Mouse (Mus musculus) liver, embryonic 15.5 days (tissue): Measurements from ENCODE around the gene Egfr. TPM values are rescaled to one million over a fixed set of nuclear protein-coding genes. Genes with fewer than 3 reads are reported as not detected.

ENCODE experiments used
- ATAC-seq: fragments of 200-750 bp; cut with Nextera tagmentation; 2 replicates; pipeline ENCODE4 v1.8.0; 2017; ENCODE audit warnings: moderate number of reproducible peaks, mild to moderate bottlenecking, moderate library complexity; ENCODE audit not compliant: insufficient read depth
- H3K27ac ChIP-seq: fragments of 300-500 bp; sonication (generic); replicated peaks from 2 replicates; pipeline ENCODE4 v1.5.1; 2015; ENCODE audit warnings: mild to moderate bottlenecking, inconsistent platforms
- H3K27me3 ChIP-seq: fragments of 300-500 bp; sonication (generic); 2 replicates; pipeline ENCODE4 v1.6.1; 2015; ENCODE audit warnings: mild to moderate bottlenecking, inconsistent platforms
- H3K36me3 ChIP-seq: fragments of 300-500 bp; sonication (generic); replicated peaks from 2 replicates; pipeline ENCODE4 v1.6.1; 2015; ENCODE audit warnings: moderate library complexity, mild to moderate bottlenecking, inconsistent platforms
- H3K4me1 ChIP-seq: fragments of 300-500 bp; sonication (generic); replicated peaks from 2 replicates; pipeline ENCODE4 v1.6.1; 2015; ENCODE audit warnings: inconsistent platforms
- H3K4me2 ChIP-seq: fragments of 300-500 bp; sonication (generic); 2 replicates; pipeline ENCODE4 v1.6.1; 2015; ENCODE audit warnings: moderate library complexity, mild to moderate bottlenecking, inconsistent platforms
- H3K4me3 ChIP-seq: fragments of 300-500 bp; sonication (generic); replicated peaks from 2 replicates; pipeline ENCODE4 v1.5.1; 2015; ENCODE audit warnings: mild to moderate bottlenecking, inconsistent platforms
- H3K9ac ChIP-seq: fragments of 300-500 bp; sonication (generic); 2 replicates; pipeline ENCODE4 v1.6.1; 2015; ENCODE audit warnings: moderate library complexity, mild to moderate bottlenecking, inconsistent platforms
- H3K9me3 ChIP-seq: fragments of 300-500 bp; sonication (generic); replicated peaks from 2 replicates; pipeline ENCODE4 v1.6.1; 2016; ENCODE audit warnings: inconsistent platforms
- WGBS: fragments of 180-500 bp; shearing (Covaris S2); methylation state at CpG from one replicate; pipeline ENCODE4 v1.1.7; 2015; ENCODE audit warnings: mixed read lengths; ENCODE audit not compliant: insufficient replicate concordance; 5-methylcytosine and 5-hydroxymethylcytosine counted together
- polyA plus RNA-seq: library from polyadenylated mRNA; unstranded; fragments of >200 nt; fragmentation: Nextera tagmentation; extraction: Ambion mirVana; gene quantifications from 2 replicates; pipeline ENCODE4 v1.2.1, GENCODE M21; 2015

Egfr gene
- polyA plus RNA-seq, 1 experiment from 2014 or later = 1.1 TPM

GRCm38 (mm10) chr11:16753154-16754040 lies 1.4 kb downstream of the Egfr start:
- no peaks in the 10 kb centered on the region for H3K4me1 ChIP-seq
- no peak overlapping the region for H3K9ac ChIP-seq
- no peaks in the 10 kb centered on the region for H3K9me3 ChIP-seq
- no peak overlapping the region for H3K27ac ChIP-seq
- ATAC-seq = no peak
- no peaks in the 10 kb centered on the region for H3K36me3 ChIP-seq
- peaks cover 44% of the 10 kb centered on the region for H3K27me3 ChIP-seq
- WGBS = 31% methylated on average over 18 of the region's 18 CpGs
- peak overlapping the region; percentile 53 for H3K4me3 ChIP-seq
- peak overlapping the region; percentile 60 for H3K4me2 ChIP-seq

GRCm38 (mm10) chr11:16759930-16760329 lies 7.9 kb downstream of the Egfr start:
- Histone ChIP-seq H3K36me3 (no peaks in the 10 kb centered on the region), H3K4me3 (no peak overlapping the region), H3K27ac (no peak overlapping the region), H3K4me2 (no peak overlapping the region), H3K9ac (no peak overlapping the region), H3K4me1 (no peaks in the 10 kb centered on the region), H3K9me3 (no peaks in the 10 kb centered on the region), H3K27me3 (peaks cover 3% of the 10 kb centered on the region; the same call in 1 of the 2 replicates)
- WGBS = 62% methylated on average over 6 of the region's 6 CpGs
- ATAC-seq = no peak

GRCm38 (mm10) chr11:16761184-16761583 lies 9.2 kb downstream of the Egfr start:
- no peaks in the 10 kb centered on the region for H3K36me3 ChIP-seq
- H3K9me3 ChIP-seq = no peaks in the 10 kb centered on the region
- no peak overlapping the region for H3K4me2 ChIP-seq
- no peaks in the 10 kb centered on the region for H3K4me1 ChIP-seq
- no peak overlapping the region for H3K4me3 ChIP-seq
- no peaks in the 10 kb centered on the region for H3K27me3 ChIP-seq
- no peak overlapping the region for H3K27ac ChIP-seq
- ATAC-seq = no peak
- WGBS = 61% methylated on average over 2 of the region's 2 CpGs
- no peak overlapping the region for H3K9ac ChIP-seq

- no peak for ATAC-seq
- Histone ChIP-seq H3K4me1 (no peaks in the 10 kb centered on the region), H3K4me2 (no peak overlapping the region), H3K36me3 (no peaks in the 10 kb centered on the region), H3K27ac (no peak overlapping the region), H3K27me3 (no peaks in the 10 kb centered on the region), H3K9ac (no peak overlapping the region), H3K9me3 (no peaks in the 10 kb centered on the region), H3K4me3 (no peak overlapping the region)
- 59% methylated on average over 9 of the region's 9 CpGs for WGBS
Measured at GRCm38 (mm10) chr11:16766038-16766815, 14.2 kb downstream of the Egfr start.

GRCm38 (mm10) chr11:16767984-16768383 lies 16.0 kb downstream of the Egfr start:
- Histone ChIP-seq H3K27me3 (no peaks in the 10 kb centered on the region), H3K4me2 (no peak overlapping the region), H3K4me1 (no peaks in the 10 kb centered on the region), H3K36me3 (no peaks in the 10 kb centered on the region), H3K27ac (no peak overlapping the region), H3K9ac (no peak overlapping the region), H3K9me3 (no peaks in the 10 kb centered on the region), H3K4me3 (no peak overlapping the region)
- no peak for ATAC-seq
- WGBS = 43% methylated on average over 2 of the region's 2 CpGs

DNA sequence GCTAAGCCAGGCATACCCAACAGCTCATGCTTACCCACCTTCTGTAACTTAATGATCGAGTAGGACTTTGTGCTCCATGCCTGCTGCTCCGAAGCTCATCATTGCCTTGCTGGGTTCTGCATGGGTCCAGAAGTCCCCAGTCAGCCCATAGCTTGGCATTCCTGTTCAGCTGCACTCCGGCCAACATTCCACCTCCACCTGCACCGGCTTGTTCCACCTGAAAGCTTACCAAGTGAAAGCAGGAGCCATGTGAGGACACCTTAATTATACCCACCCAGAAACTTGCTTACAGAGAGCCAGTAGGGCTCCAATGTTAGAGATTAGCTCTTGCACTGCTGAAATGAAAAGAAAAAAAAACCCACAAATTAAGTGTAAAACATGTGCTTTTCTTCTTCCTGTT lies 17.3 kb downstream of the Egfr start:
- H3K27me3 ChIP-seq = no peaks in the 10 kb centered on the region
- H3K4me3 ChIP-seq = no peak overlapping the region
- ATAC-seq = no peak
- H3K9me3 ChIP-seq = no peaks in the 10 kb centered on the region
- H3K4me2 ChIP-seq = no peak overlapping the region
- no peaks in the 10 kb centered on the region for H3K36me3 ChIP-seq
- H3K27ac ChIP-seq = no peak overlapping the region
- no peaks in the 10 kb centered on the region for H3K4me1 ChIP-seq
- no peak overlapping the region for H3K9ac ChIP-seq
- WGBS = 55% methylated on average over 4 of the region's 4 CpGs

- Histone ChIP-seq H3K27me3 (no peaks in the 10 kb centered on the region), H3K36me3 (no peaks in the 10 kb centered on the region), H3K4me1 (no peaks in the 10 kb centered on the region), H3K4me2 (no peak overlapping the region), H3K9me3 (no peaks in the 10 kb centered on the region), H3K4me3 (no peak overlapping the region), H3K9ac (no peak overlapping the region), H3K27ac (no peak overlapping the region)
- no peak for ATAC-seq
- 48% methylated on average over 3 of the region's 3 CpGs for WGBS
Measured at GRCm38 (mm10) chr11:16769709-16770303, 17.8 kb downstream of the Egfr start.

- Histone ChIP-seq H3K4me3 (no peak overlapping the region), H3K4me2 (no peak overlapping the region), H3K36me3 (no peaks in the 10 kb centered on the region), H3K4me1 (no peaks in the 10 kb centered on the region), H3K27ac (no peak overlapping the region), H3K27me3 (no peaks in the 10 kb centered on the region), H3K9ac (no peak overlapping the region), H3K9me3 (no peaks in the 10 kb centered on the region)
- 68% methylated on average over 4 of the region's 4 CpGs for WGBS
- ATAC-seq = no peak
Measured at GRCm38 (mm10) chr11:16770966-16771365, 19.0 kb downstream of the Egfr start.

DNA sequence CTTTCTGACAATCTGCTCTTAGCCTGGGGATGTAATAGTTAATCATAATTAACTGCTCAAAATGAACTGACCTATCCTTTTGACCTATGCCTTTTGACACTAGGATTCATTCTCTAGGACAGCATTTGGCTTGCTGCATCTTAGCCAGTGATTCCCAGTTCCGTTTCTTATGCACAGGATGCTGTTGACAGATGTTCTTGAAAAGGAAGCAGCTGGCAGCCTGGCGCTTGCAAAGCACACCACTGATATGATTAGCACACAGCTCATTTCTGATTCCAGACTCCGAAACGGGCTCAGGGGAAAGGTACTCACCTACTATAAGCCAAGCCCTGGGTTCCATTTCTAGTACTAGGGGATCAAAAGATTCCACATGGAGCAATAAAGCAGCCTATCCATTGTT lies 20.7 kb downstream of the Egfr start:
- 10% methylated on average over 4 of the region's 4 CpGs for WGBS
- no peak overlapping the region for H3K4me2 ChIP-seq
- no peaks in the 10 kb centered on the region for H3K27me3 ChIP-seq
- no peaks in the 10 kb centered on the region for H3K9me3 ChIP-seq
- no peaks in the 10 kb centered on the region for H3K4me1 ChIP-seq
- ATAC-seq = no peak
- H3K27ac ChIP-seq = no peak overlapping the region
- H3K36me3 ChIP-seq = no peaks in the 10 kb centered on the region
- no peak overlapping the region for H3K4me3 ChIP-seq
- H3K9ac ChIP-seq = no peak overlapping the region

DNA sequence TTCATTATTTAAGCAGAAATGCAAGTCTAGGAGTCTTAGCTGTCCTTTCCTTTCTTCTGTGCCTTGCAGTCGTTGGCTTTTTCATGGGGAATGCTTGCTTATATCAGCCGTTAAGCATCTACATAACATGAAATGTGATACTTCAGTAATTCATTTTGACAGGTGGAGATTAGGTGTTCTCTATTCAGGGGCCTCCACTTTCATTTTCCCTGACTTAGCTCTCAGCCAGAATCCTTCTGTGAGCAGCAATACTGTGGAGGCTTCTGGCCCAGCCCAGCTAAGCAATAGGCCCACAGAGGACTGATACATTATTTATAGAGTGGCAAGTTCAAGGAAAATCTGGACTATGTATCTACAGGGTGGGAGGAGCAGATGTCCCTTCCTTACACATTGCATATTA lies 25.0 kb downstream of the Egfr start:
- Histone ChIP-seq H3K4me3 (no peak overlapping the region), H3K9me3 (no peaks in the 10 kb centered on the region), H3K4me1 (no peaks in the 10 kb centered on the region), H3K27me3 (no peaks in the 10 kb centered on the region), H3K36me3 (no peaks in the 10 kb centered on the region), H3K9ac (no peak overlapping the region), H3K4me2 (no peak overlapping the region), H3K27ac (no peak overlapping the region)
- 45% methylated on average over 2 of the region's 2 CpGs for WGBS
- no peak for ATAC-seq

DNA sequence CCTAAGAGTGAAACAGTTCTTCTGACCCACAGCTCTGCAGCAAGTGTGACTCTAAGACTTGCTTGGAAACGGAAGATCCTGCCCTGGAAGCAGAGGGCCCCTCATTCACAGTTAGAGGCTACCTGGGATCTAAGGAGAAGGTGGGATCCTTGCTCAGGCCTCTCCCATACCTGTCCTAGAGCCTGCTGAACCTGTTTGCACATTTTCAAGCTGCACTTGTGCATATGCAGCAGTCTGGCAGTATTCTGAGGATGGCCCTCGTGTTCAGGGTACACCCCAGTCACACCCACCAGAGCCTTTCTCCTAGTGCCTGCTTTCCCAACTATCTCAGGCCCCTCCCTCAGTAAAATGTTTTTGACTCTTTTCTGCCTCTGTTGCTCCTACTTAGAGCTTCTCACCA lies 29.6 kb downstream of the Egfr start:
- Histone ChIP-seq H3K4me1 (no peaks in the 10 kb centered on the region), H3K9me3 (no peaks in the 10 kb centered on the region), H3K27me3 (no peaks in the 10 kb centered on the region), H3K4me3 (no peak overlapping the region), H3K36me3 (no peaks in the 10 kb centered on the region), H3K4me2 (no peak overlapping the region), H3K27ac (no peak overlapping the region), H3K9ac (no peak overlapping the region)
- 45% methylated on average over 2 of the region's 2 CpGs for WGBS
- ATAC-seq = no peak
